Mouse (Mus musculus) kidney, embryonic 14.5 days (tissue): ENCODE results near the gene Ccdc38. TPM values are rescaled to one million over a fixed set of nuclear protein-coding genes. Genes with fewer than 3 reads are reported as not detected.

Experiments
- ATAC-seq: fragments of 200-750 bp; cut with Nextera tagmentation; 2 replicates; pipeline ENCODE4 v1.8.0; 2017; ENCODE audit warnings: moderate number of reproducible peaks, mild to moderate bottlenecking, moderate TSS enrichment, moderate library complexity; ENCODE audit not compliant: low FRiP score, low TSS enrichment
- H3K27ac ChIP-seq: fragments of 300-500 bp; sonication (generic); 2 replicates; pipeline ENCODE4 v1.5.1; 2014; ENCODE audit warnings: low read depth, mild to moderate bottlenecking, low read length, moderate library complexity, mixed read lengths
- H3K27me3 ChIP-seq: fragments of 300-500 bp; sonication (generic); 2 replicates; pipeline ENCODE4 v1.6.1; 2014; ENCODE audit warnings: mild to moderate bottlenecking, low read length; ENCODE audit not compliant: control insufficient read depth, insufficient read depth
- H3K36me3 ChIP-seq: fragments of 300-500 bp; sonication (generic); 2 replicates; pipeline ENCODE4 v1.6.1; 2014; ENCODE audit warnings: low read length, mixed read lengths; ENCODE audit not compliant: control insufficient read depth, insufficient read depth
- H3K4me1 ChIP-seq: fragments of 300-500 bp; sonication (generic); 2 replicates; pipeline ENCODE4 v1.6.1; 2014; ENCODE audit warnings: low read length, mixed read lengths; ENCODE audit not compliant: control insufficient read depth, insufficient read depth
- H3K4me2 ChIP-seq: fragments of 300-500 bp; sonication (generic); replicated peaks from 2 replicates; pipeline ENCODE4 v1.6.1; 2014; ENCODE audit warnings: low read depth, mild to moderate bottlenecking, low read length
- H3K4me3 ChIP-seq: fragments of 300-500 bp; sonication (generic); 2 replicates; pipeline ENCODE4 v1.5.1; 2014; ENCODE audit warnings: mild to moderate bottlenecking, low read length
- H3K9ac ChIP-seq: fragments of 300-500 bp; sonication (generic); 2 replicates; pipeline ENCODE4 v1.6.1; 2014; ENCODE audit warnings: low read depth, mild to moderate bottlenecking, low read length, moderate library complexity
- H3K9me3 ChIP-seq: fragments of 300-500 bp; sonication (generic); 2 replicates; pipeline ENCODE4 v1.6.1; 2016; ENCODE audit warnings: low read length; ENCODE audit not compliant: control insufficient read depth
- WGBS: fragments of 180-500 bp; shearing (Covaris S2); extraction: QIAGEN DNeasy Blood & Tissue Kit; methylation state at CpG from one replicate; pipeline ENCODE4 v1.1.7; 2014; 5-methylcytosine and 5-hydroxymethylcytosine counted together
- polyA plus RNA-seq: library from polyadenylated mRNA; unstranded; fragments of >200 nt; fragmentation: Nextera tagmentation; extraction: Ambion mirVana; gene quantifications from 2 replicates; pipeline ENCODE4 v1.2.1, GENCODE M21; 2014

Gene Ccdc38
- polyA plus RNA-seq, 1 experiment from 2014 or later: 0.28 TPM

- 82% methylated on average over 2 of the region's 2 CpGs for WGBS
- Histone ChIP-seq H3K9ac (no peak overlapping the region), H3K4me3 (no peak overlapping the region), H3K27me3 (no peaks in the 10 kb centered on the region), H3K27ac (no peak overlapping the region), H3K4me1 (no peaks in the 10 kb centered on the region), H3K4me2 (no peak overlapping the region), H3K36me3 (no peaks in the 10 kb centered on the region), H3K9me3 (no peaks in the 10 kb centered on the region)
- ATAC-seq: no peak
These were observed 21.8 kb upstream of the Ccdc38 start for GRCm38 (mm10) chr10:93518620-93519019.

- Histone ChIP-seq H3K27ac (no peak overlapping the region), H3K9ac (no peak overlapping the region), H3K36me3 (no peaks in the 10 kb centered on the region), H3K4me3 (no peak overlapping the region), H3K4me1 (no peaks in the 10 kb centered on the region), H3K27me3 (no peaks in the 10 kb centered on the region), H3K9me3 (no peaks in the 10 kb centered on the region), H3K4me2 (no peak overlapping the region)
- WGBS: 93% methylated on average over 8 of the region's 8 CpGs
- no peak for ATAC-seq
These were observed 21.3 kb upstream of the Ccdc38 start for GRCm38 (mm10) chr10:93519159-93519558.

GRCm38 (mm10) chr10:93519756-93520155 is 20.7 kb upstream of the Ccdc38 start:
- Histone ChIP-seq H3K4me2 (no peak overlapping the region), H3K9me3 (no peaks in the 10 kb centered on the region), H3K27ac (no peak overlapping the region), H3K4me1 (no peaks in the 10 kb centered on the region), H3K9ac (no peak overlapping the region), H3K36me3 (no peaks in the 10 kb centered on the region), H3K4me3 (no peak overlapping the region), H3K27me3 (no peaks in the 10 kb centered on the region)
- no peak for ATAC-seq
- 83% methylated on average over 5 of the region's 5 CpGs for WGBS

GRCm38 (mm10) chr10:93520994-93521393 is 19.4 kb upstream of the Ccdc38 start:
- no peaks in the 10 kb centered on the region for H3K27me3 ChIP-seq
- H3K4me2 ChIP-seq: no peak overlapping the region
- ATAC-seq: no peak
- H3K9ac ChIP-seq: no peak overlapping the region
- H3K4me1 ChIP-seq: no peaks in the 10 kb centered on the region
- H3K27ac ChIP-seq: no peak overlapping the region
- no peaks in the 10 kb centered on the region for H3K36me3 ChIP-seq
- WGBS: 71% methylated on average over 4 of the region's 4 CpGs
- H3K9me3 ChIP-seq: no peaks in the 10 kb centered on the region
- no peak overlapping the region for H3K4me3 ChIP-seq

GRCm38 (mm10) chr10:93525329-93525728 is 15.1 kb upstream of the Ccdc38 start:
- WGBS: 78% methylated on average over 1 of the region's 1 CpGs
- no peak overlapping the region for H3K4me3 ChIP-seq
- no peaks in the 10 kb centered on the region for H3K4me1 ChIP-seq
- no peaks in the 10 kb centered on the region for H3K27me3 ChIP-seq
- no peak overlapping the region for H3K4me2 ChIP-seq
- ATAC-seq: no peak
- H3K9me3 ChIP-seq: no peaks in the 10 kb centered on the region
- H3K9ac ChIP-seq: no peak overlapping the region
- no peak overlapping the region for H3K27ac ChIP-seq
- no peaks in the 10 kb centered on the region for H3K36me3 ChIP-seq

GRCm38 (mm10) chr10:93538287-93538686 is 2.1 kb upstream of the Ccdc38 start:
- H3K36me3 ChIP-seq: no peaks in the 10 kb centered on the region
- no peak overlapping the region for H3K27ac ChIP-seq
- no peaks in the 10 kb centered on the region; the same call in 1 of the 2 replicates for H3K27me3 ChIP-seq
- no peak overlapping the region for H3K9ac ChIP-seq
- H3K9me3 ChIP-seq: no peaks in the 10 kb centered on the region
- ATAC-seq: no peak
- 68% methylated on average over 2 of the region's 2 CpGs for WGBS
- H3K4me3 ChIP-seq: no peak overlapping the region
- H3K4me1 ChIP-seq: peaks cover 15% of the 10 kb centered on the region
- H3K4me2 ChIP-seq: no peak overlapping the region

GRCm38 (mm10) chr10:93538818-93539217 is 1.6 kb upstream of the Ccdc38 start:
- Histone ChIP-seq H3K27me3 (no peaks in the 10 kb centered on the region; the same call in 1 of the 2 replicates), H3K4me3 (no peak overlapping the region), H3K4me1 (peaks cover 15% of the 10 kb centered on the region), H3K27ac (no peak overlapping the region), H3K4me2 (no peak overlapping the region), H3K9me3 (no peaks in the 10 kb centered on the region), H3K36me3 (no peaks in the 10 kb centered on the region), H3K9ac (no peak overlapping the region)
- WGBS: 25% methylated on average over 6 of the region's 6 CpGs
- no peak for ATAC-seq

GRCm38 (mm10) chr10:93539775-93540430 is 529 bp upstream of the Ccdc38 start, which contains the start of gene Amdhd1:
Gene Amdhd1 (minus strand): TSS chr10:93540033.
- ATAC-seq: peak; percentile 93
- Histone ChIP-seq H3K27ac (no peak within 1 kb of the TSS), H3K4me3 (peak within 1 kb of the TSS; percentile 40), H3K27me3 (no peaks in the 10 kb centered on the region; the same call in 1 of the 2 replicates), H3K4me2 (peak within 1 kb of the TSS; percentile 78), H3K9ac (peak within 1 kb of the TSS; percentile 37; the same call in 1 of the 2 replicates), H3K4me1 (peaks cover 12% of the 10 kb centered on the region), H3K9me3 (no peaks in the 10 kb centered on the region), H3K36me3 (no peaks in the 10 kb centered on the region)
- 2% methylated on average over 35 of the region's 35 CpGs for WGBS

GRCm38 (mm10) chr10:93541585-93541984 is 1.2 kb downstream of the Ccdc38 start:
- Histone ChIP-seq H3K4me2 (no peak overlapping the region), H3K4me1 (peaks cover 12% of the 10 kb centered on the region), H3K36me3 (no peaks in the 10 kb centered on the region), H3K27ac (no peak overlapping the region), H3K9ac (no peak overlapping the region), H3K27me3 (no peaks in the 10 kb centered on the region), H3K4me3 (no peak overlapping the region), H3K9me3 (no peaks in the 10 kb centered on the region)
- no peak for ATAC-seq
- WGBS: 39% methylated on average over 1 of the region's 1 CpGs
